Mouse (Mus musculus): ENCODE measurements at regions not wholly inside any gene's neighbourhood (a gene's known extent, or its start where the extent isn't known, plus 50 kb on each side); places are given as distances from the start of the nearest gene placed in this dataset.

DNA sequence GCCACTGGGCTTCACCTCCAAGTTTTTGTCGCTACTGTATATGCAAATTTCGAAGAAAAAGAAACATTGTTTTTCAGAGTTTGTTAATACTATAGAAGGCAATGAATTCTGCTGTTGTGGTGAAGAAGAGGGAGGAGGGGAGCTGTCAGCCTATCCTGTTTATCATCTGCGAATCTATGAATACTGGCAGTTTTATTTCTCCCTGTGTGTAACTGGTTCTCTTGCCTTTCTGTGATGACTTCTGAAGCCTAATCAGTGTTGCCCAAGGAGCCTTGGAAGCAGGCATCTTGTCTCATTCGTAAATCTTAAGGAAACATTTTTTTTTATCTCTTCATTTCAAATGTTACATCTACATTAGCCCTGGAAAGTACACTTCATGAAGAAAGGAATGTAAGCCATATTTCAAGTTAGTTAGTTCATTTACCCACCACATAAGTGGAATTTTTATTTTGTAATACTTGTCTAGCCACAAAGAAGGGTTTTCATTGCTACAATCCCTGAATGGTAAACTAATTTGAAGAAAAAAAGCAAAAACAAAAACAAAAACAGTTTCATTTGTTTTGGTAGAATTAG, 251.5 kb upstream of the Fn1 start:
- WGBS, result 87% methylated on average over 4 of the region's 4 CpGs
- no peak overlapping the region for H3K27ac ChIP-seq
- H3K9ac ChIP-seq, result no peak overlapping the region
- H3K4me1 ChIP-seq, result no peaks in the 10 kb centered on the region
- no peak for ATAC-seq (ENCODE audit: low FRiP score)
- no peaks in the 10 kb centered on the region for H3K27me3 ChIP-seq
- no peaks in the 10 kb centered on the region for H3K9me3 ChIP-seq
- no peaks in the 10 kb centered on the region for H3K36me3 ChIP-seq (replicated peaks)
- no peak overlapping the region for H3K4me2 ChIP-seq
- H3K4me3 ChIP-seq (replicated peaks), result no peak overlapping the region

- no peaks in the 10 kb centered on the region for H3K9me3 ChIP-seq
- ATAC-seq (ENCODE audit: low FRiP score), result no peak
- H3K27ac ChIP-seq, result no peak overlapping the region
- no peak overlapping the region for H3K4me3 ChIP-seq (replicated peaks)
- no peaks in the 10 kb centered on the region for H3K4me1 ChIP-seq
- no peaks in the 10 kb centered on the region for H3K36me3 ChIP-seq (replicated peaks)
- WGBS, result 85% methylated on average over 8 of the region's 9 CpGs
- no peak overlapping the region for H3K9ac ChIP-seq
- no peak overlapping the region for H3K4me2 ChIP-seq
- H3K27me3 ChIP-seq, result no peaks in the 10 kb centered on the region
Observed at GRCm38 (mm10) chr1:71900106-71901074, 247.4 kb upstream of the Fn1 start.

GRCm38 (mm10) chr1:71899128-71899527, 246.1 kb upstream of the Fn1 start:
- Histone ChIP-seq H3K36me3 (replicated peaks) (no peaks in the 10 kb centered on the region), H3K4me2 (no peak overlapping the region), H3K4me3 (replicated peaks) (no peak overlapping the region), H3K4me1 (no peaks in the 10 kb centered on the region), H3K27ac (no peak overlapping the region), H3K9ac (no peak overlapping the region), H3K9me3 (no peaks in the 10 kb centered on the region), H3K27me3 (no peaks in the 10 kb centered on the region)
- WGBS, result 76% methylated on average over 8 of the region's 8 CpGs
- no peak for ATAC-seq (ENCODE audit: low FRiP score)

DNA sequence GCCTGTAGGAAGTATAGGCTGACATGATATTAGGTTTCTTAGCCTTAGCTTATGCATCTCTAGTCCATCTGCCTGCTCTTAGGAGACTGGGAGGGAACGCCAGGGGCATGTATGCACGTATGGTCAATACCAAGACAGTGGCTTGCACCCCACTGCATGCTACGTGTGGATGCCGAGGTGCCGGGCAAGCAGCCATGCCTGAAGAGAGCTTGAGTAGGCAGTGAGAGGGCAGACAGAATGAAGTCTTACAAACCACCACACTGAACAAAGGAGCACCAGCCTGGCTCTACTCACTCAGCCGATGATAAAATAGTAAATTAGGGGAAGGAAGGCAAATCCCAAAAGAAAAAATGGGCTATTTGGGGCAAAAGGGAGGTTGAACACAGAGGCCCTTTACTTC, 245.2 kb upstream of the Fn1 start:
- Histone ChIP-seq H3K27me3 (no peaks in the 10 kb centered on the region), H3K4me2 (no peak overlapping the region), H3K27ac (no peak overlapping the region), H3K9ac (no peak overlapping the region), H3K36me3 (replicated peaks) (no peaks in the 10 kb centered on the region), H3K4me3 (replicated peaks) (no peak overlapping the region), H3K4me1 (no peaks in the 10 kb centered on the region), H3K9me3 (no peaks in the 10 kb centered on the region)
- ATAC-seq (ENCODE audit: low FRiP score), result no peak
- WGBS, result 81% methylated on average over 6 of the region's 6 CpGs

DNA sequence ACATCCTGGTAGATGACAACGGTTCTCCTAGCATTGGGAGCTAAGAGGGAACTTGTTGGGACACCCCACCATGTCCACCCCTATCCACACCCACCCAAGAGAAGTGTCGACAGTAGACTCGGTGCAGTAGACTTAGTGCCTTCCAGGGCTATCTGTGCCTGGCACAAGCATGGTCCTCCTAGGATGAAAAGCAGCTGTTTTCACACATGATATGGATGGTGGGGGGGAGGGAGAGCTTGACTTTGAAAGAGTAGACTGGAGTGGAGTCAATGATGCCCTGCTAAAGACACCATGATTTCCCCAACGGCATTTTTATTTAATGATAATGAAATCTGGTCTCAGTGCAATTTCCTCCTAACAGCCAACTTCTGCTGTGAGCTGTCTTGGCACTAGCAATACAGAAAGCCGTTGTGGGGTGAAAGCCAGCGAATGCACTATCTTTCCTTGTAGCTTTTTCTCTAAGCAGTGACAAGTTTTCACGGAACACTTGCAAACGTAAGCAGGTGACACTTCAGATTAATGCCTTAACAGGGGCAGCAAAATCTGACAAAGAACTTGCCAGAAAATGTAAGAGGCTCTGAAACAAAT, 244.6 kb upstream of the Fn1 start:
- H3K4me3 ChIP-seq (replicated peaks), result no peak overlapping the region
- no peak overlapping the region for H3K4me2 ChIP-seq
- no peak overlapping the region for H3K27ac ChIP-seq
- H3K9me3 ChIP-seq, result no peaks in the 10 kb centered on the region
- no peaks in the 10 kb centered on the region for H3K27me3 ChIP-seq
- H3K36me3 ChIP-seq (replicated peaks), result no peaks in the 10 kb centered on the region
- ATAC-seq (ENCODE audit: low FRiP score), result no peak
- no peaks in the 10 kb centered on the region for H3K4me1 ChIP-seq
- no peak overlapping the region for H3K9ac ChIP-seq
- WGBS, result 83% methylated on average over 8 of the region's 8 CpGs

- ATAC-seq (ENCODE audit: low FRiP score), result no peak
- Histone ChIP-seq H3K27me3 (no peaks in the 10 kb centered on the region), H3K4me3 (replicated peaks) (no peak overlapping the region), H3K27ac (no peak overlapping the region), H3K4me2 (no peak overlapping the region), H3K9me3 (no peaks in the 10 kb centered on the region), H3K4me1 (no peaks in the 10 kb centered on the region), H3K9ac (no peak overlapping the region), H3K36me3 (replicated peaks) (no peaks in the 10 kb centered on the region)
- WGBS, result 69% methylated on average over 11 of the region's 11 CpGs
Observed at GRCm38 (mm10) chr1:71896141-71896725, 243.2 kb upstream of the Fn1 start.

- no peaks in the 10 kb centered on the region for H3K36me3 ChIP-seq (replicated peaks)
- H3K9me3 ChIP-seq, result no peaks in the 10 kb centered on the region
- 87% methylated on average over 5 of the region's 5 CpGs for WGBS
- H3K27ac ChIP-seq, result no peak overlapping the region
- ATAC-seq (ENCODE audit: low FRiP score), result no peak
- no peaks in the 10 kb centered on the region for H3K4me1 ChIP-seq
- no peaks in the 10 kb centered on the region for H3K27me3 ChIP-seq
- no peak overlapping the region for H3K4me3 ChIP-seq (replicated peaks)
- H3K4me2 ChIP-seq, result no peak overlapping the region
- no peak overlapping the region for H3K9ac ChIP-seq
Observed at GRCm38 (mm10) chr1:71893636-71894035, 240.6 kb upstream of the Fn1 start.

GRCm38 (mm10) chr1:71887809-71888208, 234.8 kb upstream of the Fn1 start:
- Histone ChIP-seq H3K27ac (no peak overlapping the region), H3K36me3 (replicated peaks) (no peaks in the 10 kb centered on the region), H3K4me2 (no peak overlapping the region), H3K9me3 (no peaks in the 10 kb centered on the region), H3K27me3 (no peaks in the 10 kb centered on the region), H3K4me1 (peaks cover 5% of the 10 kb centered on the region), H3K9ac (no peak overlapping the region), H3K4me3 (replicated peaks) (no peak overlapping the region)
- 87% methylated on average over 3 of the region's 3 CpGs for WGBS
- ATAC-seq (ENCODE audit: low FRiP score), result no peak

- no peak for ATAC-seq (ENCODE audit: low FRiP score)
- Histone ChIP-seq H3K36me3 (replicated peaks) (no peaks in the 10 kb centered on the region), H3K4me1 (peaks cover 5% of the 10 kb centered on the region), H3K9ac (no peak overlapping the region), H3K4me3 (replicated peaks) (no peak overlapping the region), H3K27me3 (no peaks in the 10 kb centered on the region), H3K4me2 (no peak overlapping the region), H3K27ac (no peak overlapping the region), H3K9me3 (no peaks in the 10 kb centered on the region)
- WGBS, result 96% methylated on average over 6 of the region's 6 CpGs
Observed at GRCm38 (mm10) chr1:71886903-71887302, 233.9 kb upstream of the Fn1 start.

DNA sequence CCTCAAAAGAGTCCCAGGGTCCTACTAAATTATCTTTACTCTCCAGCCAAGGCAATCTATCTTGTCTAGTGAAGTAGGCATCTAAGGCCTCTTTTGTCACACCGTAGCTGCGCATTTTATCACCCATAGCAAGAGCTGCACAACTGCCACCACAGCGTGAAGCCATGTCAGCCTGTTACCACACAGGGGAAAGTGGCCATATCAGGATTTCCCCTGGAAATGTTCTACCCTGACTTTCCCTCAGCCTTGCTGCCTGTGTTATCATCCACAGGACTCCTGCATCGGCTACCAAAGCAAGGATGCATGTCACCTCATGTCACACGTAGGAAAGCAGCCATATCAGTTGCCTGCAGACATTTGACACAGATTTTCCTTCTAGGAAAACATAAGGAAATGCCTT, 233.2 kb upstream of the Fn1 start:
- Histone ChIP-seq H3K27ac (no peak overlapping the region), H3K9me3 (no peaks in the 10 kb centered on the region), H3K9ac (no peak overlapping the region), H3K27me3 (no peaks in the 10 kb centered on the region), H3K4me3 (replicated peaks) (no peak overlapping the region), H3K36me3 (replicated peaks) (no peaks in the 10 kb centered on the region), H3K4me1 (peaks cover 5% of the 10 kb centered on the region), H3K4me2 (no peak overlapping the region)
- 88% methylated on average over 5 of the region's 5 CpGs for WGBS
- no peak for ATAC-seq (ENCODE audit: low FRiP score)

- WGBS, result 92% methylated on average over 12 of the region's 12 CpGs
- H3K27ac ChIP-seq, result no peak overlapping the region
- H3K9ac ChIP-seq, result no peak overlapping the region
- ATAC-seq (ENCODE audit: low FRiP score), result no peak
- H3K9me3 ChIP-seq, result no peaks in the 10 kb centered on the region
- no peak overlapping the region for H3K4me3 ChIP-seq (replicated peaks)
- no peak overlapping the region for H3K4me2 ChIP-seq
- H3K4me1 ChIP-seq, result peaks cover 5% of the 10 kb centered on the region
- no peaks in the 10 kb centered on the region for H3K36me3 ChIP-seq (replicated peaks)
- no peaks in the 10 kb centered on the region for H3K27me3 ChIP-seq
Observed at GRCm38 (mm10) chr1:71881851-71882250, 228.9 kb upstream of the Fn1 start.

- Histone ChIP-seq H3K4me1 (peaks cover 5% of the 10 kb centered on the region), H3K27me3 (no peaks in the 10 kb centered on the region), H3K4me2 (no peak overlapping the region), H3K9me3 (no peaks in the 10 kb centered on the region), H3K4me3 (replicated peaks) (no peak overlapping the region), H3K36me3 (replicated peaks) (no peaks in the 10 kb centered on the region), H3K9ac (no peak overlapping the region), H3K27ac (no peak overlapping the region)
- ATAC-seq (ENCODE audit: low FRiP score), result no peak
- 75% methylated on average over 4 of the region's 4 CpGs for WGBS
Observed at GRCm38 (mm10) chr1:71881191-71881590, 228.2 kb upstream of the Fn1 start.

All from forebrain, embryonic 12.5 days (tissue).